Mouse (Mus musculus): ENCODE results near the gene Gpr180. TPM values are rescaled to one million over a fixed set of nuclear protein-coding genes. Genes with fewer than 3 reads are reported as not detected.

Gpr180 gene
- total RNA-seq, 2 experiments from 2014 or later = 24.0 to 26.1 TPM

DNA sequence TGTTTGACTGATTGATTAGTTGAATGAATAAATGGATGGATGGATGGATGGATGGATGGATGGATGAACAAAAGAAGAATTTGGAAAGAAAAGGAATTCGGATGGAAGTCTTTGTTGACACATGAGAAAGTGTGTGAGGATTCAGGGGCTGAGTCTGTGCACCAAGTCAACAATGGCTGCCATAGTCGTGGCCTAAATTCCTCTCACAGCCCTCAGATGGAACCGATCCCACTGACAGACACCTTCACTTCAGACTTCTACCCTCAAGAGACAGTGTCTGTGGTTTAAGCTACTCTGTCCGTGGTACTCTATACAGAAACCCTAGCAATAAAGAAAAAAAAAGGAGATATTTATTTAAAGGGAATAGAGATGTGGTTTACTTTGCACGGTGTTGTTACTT is 65.0 kb downstream of the Gpr180 start:
- no peak for DNase-seq (ENCODE audit: low spot score in 2 of 2)

DNA sequence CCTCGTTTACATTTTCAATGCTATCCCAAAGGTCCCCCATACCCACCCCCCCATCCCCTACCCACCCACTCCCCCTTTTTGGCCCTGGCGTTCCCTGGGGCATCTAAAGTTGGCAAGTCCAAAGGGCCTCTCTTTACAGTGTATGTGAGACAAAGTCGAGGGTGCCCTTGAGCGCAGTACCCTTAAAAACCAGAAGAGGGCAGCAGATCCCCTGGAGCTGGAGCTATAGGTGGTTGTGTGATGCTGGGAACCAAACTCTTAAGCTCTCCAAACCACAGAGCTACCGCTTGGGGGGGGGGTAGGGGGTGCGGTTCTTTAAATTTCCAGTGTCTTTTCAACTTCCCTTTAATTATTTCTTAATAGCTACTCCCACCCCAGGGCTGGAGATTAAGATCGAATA is 66.1 kb downstream of the Gpr180 start:
- DNase-seq (ENCODE audit: low spot score in 2 of 2) = no peak

DNA sequence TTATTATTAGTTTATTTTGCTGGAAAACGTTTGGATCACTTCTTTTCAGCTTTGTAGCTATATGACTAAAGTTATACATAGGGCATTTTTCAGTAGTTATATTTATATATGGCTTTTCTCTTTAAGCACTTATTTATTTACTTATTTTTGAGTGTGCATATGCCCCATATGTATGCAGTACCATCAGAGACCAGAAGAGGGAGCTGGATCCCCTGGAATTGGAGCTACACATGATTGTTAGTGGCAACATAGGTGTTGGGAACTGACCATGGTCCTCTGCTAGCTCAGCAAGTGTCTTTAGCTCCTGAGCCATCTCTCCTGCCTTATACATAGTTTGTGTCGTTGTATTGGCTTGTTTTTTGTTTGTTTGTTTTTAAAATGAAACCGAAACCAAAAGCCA is 70.4 kb downstream of the Gpr180 start:
- DNase-seq (ENCODE audit: low spot score in 2 of 2) = no peak

DNA sequence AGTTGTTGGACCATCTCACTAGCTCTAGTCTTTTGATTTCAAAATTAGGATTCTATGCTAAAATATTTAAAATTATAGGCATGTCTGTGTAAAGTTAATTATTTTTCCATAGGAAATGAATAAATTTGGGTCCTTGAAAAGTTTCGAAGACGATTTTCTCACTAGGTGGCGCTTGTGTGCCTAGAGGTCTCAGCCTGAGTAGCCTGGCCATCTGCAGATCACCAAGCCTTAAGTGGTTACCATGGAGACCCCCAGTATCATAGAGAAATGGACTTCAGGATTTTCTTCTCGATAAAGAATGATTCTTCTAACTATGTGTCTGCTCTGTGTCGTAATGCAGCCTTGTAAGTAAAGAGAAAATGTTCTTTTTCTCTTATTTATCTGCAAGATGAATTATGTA is 72.7 kb downstream of the Gpr180 start:
- DNase-seq (ENCODE audit: low spot score in 2 of 2) = peak in 1 of 2 experiments; percentile 34

DNA sequence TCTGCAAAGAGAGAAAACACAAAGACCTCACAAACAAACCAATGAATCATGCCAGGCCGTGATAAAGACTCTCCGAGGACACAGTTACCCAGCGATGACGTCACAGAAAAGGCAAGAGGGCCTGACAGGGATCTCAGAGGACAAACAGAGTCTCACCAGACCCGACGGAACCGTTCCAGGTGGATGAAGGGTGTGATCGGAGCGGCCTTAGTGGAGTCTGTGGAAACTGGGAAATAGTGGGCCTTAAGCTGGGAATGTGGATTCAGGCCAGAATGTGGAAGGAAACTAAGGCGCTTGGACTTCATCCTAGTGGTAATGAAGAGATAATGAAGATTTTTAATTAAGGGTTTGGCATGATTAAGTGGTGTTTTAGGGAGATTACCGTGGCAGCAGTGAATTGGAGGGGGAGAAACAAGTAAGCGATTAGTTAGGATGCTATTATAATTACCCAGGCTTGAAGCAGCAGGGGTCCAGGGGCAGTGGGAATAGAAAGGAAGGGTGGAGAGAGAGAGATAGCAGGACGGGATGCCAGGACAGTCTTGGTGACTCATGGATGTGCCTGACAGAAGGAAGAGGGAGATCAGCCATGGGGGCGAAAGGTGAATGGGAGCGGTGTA is 75.3 kb downstream of the Gpr180 start:
- no peak for DNase-seq (ENCODE audit: low spot score in 2 of 2)

Other genes with a start within 250 kb of the Gpr180 start
- under 1 TPM; 0.46 to 0.62 TPM for gene Dct, start 84.9 kb upstream of the Gpr180 start, total RNA-seq (2021)
- gene Tgds, start 4.4 kb upstream of the Gpr180 start, total RNA-seq (2021) = 10 to 100 TPM in 1 of 2 experiments, 1 to 10 TPM in 1; 8.5 to 11.1 TPM
- gene Sox21, start 99.9 kb downstream of the Gpr180 start, total RNA-seq (2021) = 10 to 100 TPM; 10.7 to 12.5 TPM
- not detected for gene Gm9376, start 129.8 kb downstream of the Gpr180 start, total RNA-seq (2021)